Mouse (Mus musculus) urinary bladder, postnatal 10 days (tissue): ENCODE results near the gene Slc24a1.
"Not testable (repeated sequence)": the region's sequence is repeated elsewhere in the genome, so short reads cannot be mapped to it uniquely, and the experiment has no call there.

Experiments
- DNase-seq: peaks from one replicate; pipeline ENCODE4 v3.0.0; 2022; ENCODE audit warnings: low spot score

Slc24a1 gene

GRCm38 (mm10) chr9:64951161-64951657 is at the start of gene Slc24a1:
Gene Slc24a1 (minus strand): TSS chr9:64951607.
- DNase-seq, result no peak

- DNase-seq, result not testable (repeated sequence)
Measured at GRCm38 (mm10) chr9:64995464-64995863, 44.1 kb upstream of the Slc24a1 start.

GRCm38 (mm10) chr9:64990291-64990690 is 38.9 kb upstream of the Slc24a1 start:
- no peak for DNase-seq

- DNase-seq, result no peak
Measured at GRCm38 (mm10) chr9:64988443-64988842, 37.0 kb upstream of the Slc24a1 start.

GRCm38 (mm10) chr9:64987651-64988050 is 36.2 kb upstream of the Slc24a1 start:
- no peak for DNase-seq

- no peak for DNase-seq
Measured at GRCm38 (mm10) chr9:64985807-64986206, 34.4 kb upstream of the Slc24a1 start.

GRCm38 (mm10) chr9:64985037-64985794 is 33.8 kb upstream of the Slc24a1 start:
- DNase-seq, result no peak

- DNase-seq, result no peak
Measured at GRCm38 (mm10) chr9:64981904-64982303, 30.5 kb upstream of the Slc24a1 start.

- no peak for DNase-seq
Measured at GRCm38 (mm10) chr9:64980548-64980947, 29.1 kb upstream of the Slc24a1 start.

GRCm38 (mm10) chr9:64960978-64961320 is 9.5 kb upstream of the Slc24a1 start:
- no peak for DNase-seq

GRCm38 (mm10) chr9:64960117-64960977 is 8.9 kb upstream of the Slc24a1 start, which contains the start of gene Ints14:
Gene Ints14 (plus strand): TSS chr9:64960905.
- DNase-seq, result peak; percentile 86

- no peak for DNase-seq
Measured at GRCm38 (mm10) chr9:64957276-64957675, 5.9 kb upstream of the Slc24a1 start.

- DNase-seq, result no peak
Measured at GRCm38 (mm10) chr9:64956337-64956736, 4.9 kb upstream of the Slc24a1 start.

GRCm38 (mm10) chr9:64953190-64953589 is 1.8 kb upstream of the Slc24a1 start:
- no peak for DNase-seq

- DNase-seq, result no peak
Measured at GRCm38 (mm10) chr9:64952055-64952454, 648 bp upstream of the Slc24a1 start.

- DNase-seq, result no peak
Measured at GRCm38 (mm10) chr9:64947483-64948095, 3.8 kb downstream of the Slc24a1 start.

GRCm38 (mm10) chr9:64943997-64944396 is 7.4 kb downstream of the Slc24a1 start:
- DNase-seq, result no peak

GRCm38 (mm10) chr9:64941650-64942049 is 9.8 kb downstream of the Slc24a1 start:
- no peak for DNase-seq

- no peak for DNase-seq
Measured at GRCm38 (mm10) chr9:64940731-64941346, 10.6 kb downstream of the Slc24a1 start.

- no peak for DNase-seq
Measured at GRCm38 (mm10) chr9:64939790-64940189, 11.6 kb downstream of the Slc24a1 start.

GRCm38 (mm10) chr9:64939281-64939680 is 12.1 kb downstream of the Slc24a1 start:
- no peak for DNase-seq

- no peak for DNase-seq
Measured at GRCm38 (mm10) chr9:64938535-64938934, 12.9 kb downstream of the Slc24a1 start.
